Mouse (Mus musculus): ENCODE measurements at regions not wholly inside any gene's neighbourhood (a gene's known extent, or its start where the extent isn't known, plus 50 kb on each side); places are given as distances from the start of the nearest gene placed in this dataset.

GRCm38 (mm10) chr1:51697265-51698192 is 218.3 kb downstream of the Myo1b start:
- no peak for DNase-seq (ENCODE audit: low spot score in 2 of 2)

- DNase-seq (ENCODE audit: low spot score in 2 of 2) = no peak
Observed at GRCm38 (mm10) chr1:51696471-51696870, 218.2 kb upstream of the Nabp1 start.

GRCm38 (mm10) chr1:51690878-51691277 is 212.7 kb upstream of the Nabp1 start:
- no peak for DNase-seq (ENCODE audit: low spot score in 2 of 2)

GRCm38 (mm10) chr1:51689461-51690223 is 211.4 kb upstream of the Nabp1 start:
- DNase-seq (ENCODE audit: low spot score in 2 of 2) = peak in 1 of 2 experiments; percentile 5

GRCm38 (mm10) chr1:51688946-51689345 is 210.7 kb upstream of the Nabp1 start:
- no peak for DNase-seq (ENCODE audit: low spot score in 2 of 2)

- DNase-seq (ENCODE audit: low spot score in 2 of 2) = no peak
Observed at GRCm38 (mm10) chr1:51688224-51688545, 210.0 kb upstream of the Nabp1 start.

- DNase-seq (ENCODE audit: low spot score in 2 of 2) = no peak
Observed at GRCm38 (mm10) chr1:51687484-51688223, 209.4 kb upstream of the Nabp1 start.

- no peak for DNase-seq (ENCODE audit: low spot score in 2 of 2)
Observed at GRCm38 (mm10) chr1:51686759-51687158, 208.5 kb upstream of the Nabp1 start.

DNA sequence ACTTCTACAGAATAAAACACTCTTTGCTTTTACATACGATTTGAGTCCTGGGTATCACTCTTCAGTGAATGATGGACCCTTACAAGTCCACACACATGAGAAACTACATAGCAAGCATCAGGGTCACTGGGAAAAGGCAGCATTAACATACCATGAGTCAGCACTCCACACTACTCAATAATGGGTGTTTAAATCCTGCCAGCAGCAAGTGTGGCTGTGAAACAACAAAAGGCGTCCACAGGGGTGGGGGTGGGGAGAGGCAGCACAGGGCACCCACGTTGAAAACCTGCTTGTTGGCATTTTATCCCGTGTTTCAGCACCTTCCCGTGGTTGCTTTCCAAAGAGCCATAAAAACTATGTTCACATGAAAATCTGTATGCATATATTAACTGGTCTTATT is 204.0 kb upstream of the Nabp1 start:
- no peak for DNase-seq (ENCODE audit: low spot score in 2 of 2)

DNA sequence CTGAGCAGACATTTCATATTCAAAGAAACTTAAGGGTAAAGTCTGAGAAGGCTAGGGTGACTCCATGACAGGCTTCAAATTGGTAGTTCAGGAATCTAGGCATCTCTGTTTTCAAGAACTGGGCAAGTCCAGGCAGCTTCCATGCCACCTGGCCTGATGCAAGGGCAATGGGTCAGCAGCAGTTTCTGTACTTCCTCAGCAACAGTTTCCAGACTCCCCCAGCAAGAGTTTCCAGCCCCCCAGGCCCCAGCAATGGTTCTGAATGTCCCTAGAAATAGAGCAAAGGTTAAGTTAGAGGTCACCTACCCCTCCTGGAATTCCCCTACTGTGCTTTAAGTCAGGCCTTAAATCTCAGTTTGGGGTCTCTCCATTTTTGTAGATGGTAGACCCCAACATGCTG is 203.6 kb upstream of the Nabp1 start:
- no peak for DNase-seq (ENCODE audit: low spot score in 2 of 2)

DNA sequence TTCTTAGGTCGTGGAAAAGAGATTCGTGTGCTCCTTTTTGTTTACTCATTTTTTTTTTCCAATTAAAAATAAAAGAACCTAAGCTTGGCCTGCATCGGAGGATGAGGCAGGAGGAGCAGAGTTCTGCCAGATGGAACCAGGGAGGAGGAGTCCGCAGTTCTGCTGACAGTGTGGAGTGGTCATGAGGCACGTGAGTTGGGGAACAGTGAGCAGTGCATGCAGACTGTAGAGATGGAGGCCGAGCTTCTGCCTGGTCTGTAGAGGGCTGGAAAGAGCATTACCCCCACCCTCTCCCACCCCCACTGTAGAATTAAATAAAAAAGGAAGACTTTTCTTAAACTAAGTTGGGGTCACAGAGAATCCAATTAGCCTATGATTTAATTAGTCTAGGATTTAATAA is 202.5 kb upstream of the Nabp1 start:
- no peak for DNase-seq (ENCODE audit: low spot score in 2 of 2)

- DNase-seq (ENCODE audit: low spot score in 2 of 2) = no peak
Observed at GRCm38 (mm10) chr1:51678290-51678928, 200.2 kb upstream of the Nabp1 start.

DNA sequence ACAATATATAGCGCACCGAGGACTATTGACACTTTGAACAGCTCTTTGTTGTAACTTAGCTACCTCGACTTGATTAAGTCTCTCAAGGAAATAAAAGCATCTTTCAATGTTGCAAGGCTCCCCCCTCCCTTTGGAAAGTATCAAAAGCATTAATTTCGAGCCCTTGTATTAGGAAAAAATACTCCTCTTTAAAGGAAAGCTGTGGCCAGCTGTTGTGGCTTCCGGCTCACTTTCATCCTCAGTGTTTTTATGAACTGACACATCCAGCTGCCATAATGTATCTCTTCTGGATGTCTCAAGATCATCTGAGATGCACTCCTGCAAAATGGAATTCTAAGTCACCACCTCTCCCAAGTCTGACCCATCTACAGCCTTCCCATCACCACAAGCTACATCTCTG is 199.6 kb upstream of the Nabp1 start:
- DNase-seq (ENCODE audit: low spot score in 2 of 2) = no peak

DNA sequence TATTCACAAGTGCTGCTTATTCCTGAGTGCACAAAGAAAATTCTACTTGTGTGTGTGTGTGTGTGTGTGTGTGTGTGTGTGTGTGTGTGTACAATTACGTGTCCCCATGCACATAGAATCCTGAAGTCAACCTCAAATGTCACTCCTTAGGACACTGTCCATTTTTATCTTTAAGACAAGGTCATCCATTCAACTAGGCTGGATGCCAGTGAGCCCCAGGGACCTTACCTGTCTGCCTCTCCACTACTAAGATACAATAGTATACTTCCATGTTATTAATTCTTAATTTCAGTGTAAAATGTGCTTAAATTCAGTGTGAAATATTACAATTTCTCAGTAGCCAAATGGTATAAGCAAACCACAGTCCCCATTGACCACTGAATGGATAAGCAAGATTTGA is 193.5 kb upstream of the Nabp1 start:
- DNase-seq (ENCODE audit: low spot score in 2 of 2) = no peak

GRCm38 (mm10) chr1:51671287-51671686 is 193.1 kb upstream of the Nabp1 start:
- DNase-seq (ENCODE audit: low spot score in 2 of 2) = no peak

DNA sequence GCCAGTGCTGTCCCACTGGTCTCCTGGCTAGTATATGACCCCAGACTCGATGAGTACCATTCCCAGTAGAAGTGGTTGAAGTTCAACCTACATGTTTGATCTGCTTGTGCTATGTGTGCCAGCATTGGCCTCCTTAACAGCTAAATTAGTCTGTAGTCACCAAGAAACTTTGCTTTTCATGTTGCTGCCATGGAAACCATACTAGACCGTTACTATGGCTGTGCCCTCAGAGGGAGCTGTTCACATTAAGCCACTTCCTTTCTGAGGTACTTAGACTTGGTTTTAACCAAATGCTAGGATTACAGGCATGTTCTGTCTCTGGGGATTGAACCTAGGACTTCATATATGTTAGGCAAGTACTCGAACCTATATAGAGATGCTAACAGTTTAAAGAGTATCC is 191.8 kb upstream of the Nabp1 start:
- DNase-seq (ENCODE audit: low spot score in 2 of 2) = no peak

GRCm38 (mm10) chr1:51668881-51669280 is 190.7 kb upstream of the Nabp1 start:
- no peak for DNase-seq (ENCODE audit: low spot score in 2 of 2)

DNA sequence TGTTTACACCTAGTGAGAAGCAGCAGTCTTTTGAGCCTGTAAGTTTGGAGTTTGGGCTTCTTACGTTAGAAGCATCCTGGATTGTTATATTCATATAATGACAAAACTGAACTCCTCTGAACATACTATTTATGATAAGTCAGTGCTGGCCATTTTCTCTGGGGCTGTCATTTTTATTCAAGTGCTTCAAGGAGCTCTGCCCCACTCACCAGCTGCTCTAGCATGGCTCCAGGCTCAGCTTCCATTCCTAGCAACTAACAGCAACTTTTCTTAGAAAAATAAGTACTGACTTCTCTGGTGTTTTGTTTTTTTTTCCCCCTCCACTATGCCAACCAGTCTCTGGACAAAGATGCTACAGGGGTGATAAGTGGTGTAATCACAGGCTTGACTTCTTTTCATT is 182.3 kb upstream of the Nabp1 start:
- no peak for DNase-seq (ENCODE audit: low spot score in 2 of 2)

DNA sequence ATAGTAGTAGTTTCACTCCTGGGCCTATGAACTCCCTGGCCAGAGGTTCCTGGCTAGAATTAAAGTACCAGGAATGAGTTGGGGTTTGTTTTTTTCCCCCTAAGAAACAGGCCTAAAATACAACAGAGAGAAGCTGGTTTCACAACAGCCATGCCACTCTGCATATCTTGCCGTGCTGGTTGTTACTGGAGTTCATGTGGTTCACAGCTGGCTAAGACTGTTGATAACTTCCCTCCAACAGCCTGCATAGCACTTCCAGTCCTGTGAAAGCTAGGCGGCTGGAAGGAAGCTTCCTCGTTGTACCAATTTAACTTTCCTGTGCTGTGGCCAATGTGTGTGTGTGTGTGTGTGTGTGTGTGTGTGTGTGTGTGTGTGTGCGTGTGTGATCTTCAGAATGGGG is 179.0 kb upstream of the Nabp1 start:
- DNase-seq (ENCODE audit: low spot score in 2 of 2) = no peak

- DNase-seq (ENCODE audit: low spot score in 2 of 2) = no peak
Observed at GRCm38 (mm10) chr1:51650653-51650995, 172.4 kb upstream of the Nabp1 start.

- no peak for DNase-seq (ENCODE audit: low spot score in 2 of 2)
Observed at GRCm38 (mm10) chr1:51649963-51650652, 171.9 kb upstream of the Nabp1 start.
